Mouse (Mus musculus) cortical plate, adult 2 months (tissue): ENCODE measurements around the gene Qtrt1. TPM values are rescaled to one million over a fixed set of nuclear protein-coding genes. Genes with fewer than 3 reads are reported as not detected.

ENCODE experiments used
- H3K27ac ChIP-seq: fragments of 200-500 bp; 2 replicates; pipeline ENCODE4 v1.5.1; 2012; ENCODE audit warnings: low read length, control low read depth, inconsistent platforms; ENCODE audit not compliant: insufficient read depth
- H3K4me1 ChIP-seq: fragments of 200-500 bp; 2 replicates; pipeline ENCODE4 v1.6.1; 2011; ENCODE audit warnings: low read length; ENCODE audit not compliant: control insufficient read depth, insufficient read depth
- H3K4me3 ChIP-seq: fragments of 200-500 bp; 2 replicates; pipeline ENCODE4 v1.5.1; 2011; ENCODE audit warnings: mild to moderate bottlenecking, low read length, control low read depth; ENCODE audit not compliant: insufficient read depth
- CTCF ChIP-seq: fragments of 200-500 bp; IDR thresholded peaks from 2 replicates; pipeline ENCODE4 v1.5.1; 2011; ENCODE audit warnings: mild to moderate bottlenecking, control low read depth, low read length; ENCODE audit not compliant: insufficient read depth; ENCODE audit errors: extremely low read depth
- POLR2A ChIP-seq: fragments of 200-500 bp; IDR thresholded peaks from 2 replicates; pipeline ENCODE4 v1.6.1; 2011; ENCODE audit warnings: mild to moderate bottlenecking, low read length, control low read depth; ENCODE audit not compliant: insufficient read depth; ENCODE audit errors: extremely low read depth
- polyA plus RNA-seq: library from polyadenylated mRNA; depleted of rRNA; stranded (reverse); fragments of >200 nt; gene quantifications from 2 replicates; pipeline ENCODE4 v1.2.3, GENCODE M21; 2012; rRNA removed

Qtrt1 gene
- 42.5 and 43.8 TPM in 2 replicates for polyA plus RNA-seq

GRCm38 (mm10) chr9:21411669-21412550 is at the start of gene Qtrt1:
TSS of gene Qtrt1 (plus strand) at chr9:21411837.
- H3K4me1 ChIP-seq = no peaks in the 10 kb centered on the region
- peak within 1 kb of the TSS; percentile 49 for H3K4me3 ChIP-seq
- H3K27ac ChIP-seq = no peak within 1 kb of the TSS
- peak; percentile 83 for TF ChIP-seq POLR2A
- no peak for TF ChIP-seq CTCF

GRCm38 (mm10) chr9:21366541-21367220 is 45.0 kb upstream of the Qtrt1 start:
- TF ChIP-seq CTCF = peak; percentile 69
- TF ChIP-seq POLR2A = no peak
- Histone ChIP-seq H3K4me1 (no peaks in the 10 kb centered on the region; the same call in 1 of the 2 replicates), H3K27ac (no peak overlapping the region; the same call in 1 of the 2 replicates), H3K4me3 (peak overlapping the region; percentile 75; the same call in 1 of the 2 replicates)

GRCm38 (mm10) chr9:21367357-21368111 is 44.1 kb upstream of the Qtrt1 start, which contains the start of gene Ilf3:
TSS of gene Ilf3 (plus strand) at chr9:21367871.
- peak within 1 kb of the TSS; percentile 20 for H3K27ac ChIP-seq
- TF ChIP-seq POLR2A = peak; percentile 96
- no peak for TF ChIP-seq CTCF
- H3K4me3 ChIP-seq = peak within 1 kb of the TSS; percentile 75
- no peaks in the 10 kb centered on the region; the same call in 1 of the 2 replicates for H3K4me1 ChIP-seq

- Histone ChIP-seq H3K27ac (peak overlapping the region; percentile 20), H3K4me3 (peak overlapping the region; percentile 75), H3K4me1 (no peaks in the 10 kb centered on the region; the same call in 1 of the 2 replicates)
- peak; percentile 41; the same call in 1 of the 2 replicates for TF ChIP-seq POLR2A
- TF ChIP-seq CTCF = no peak
Measured at GRCm38 (mm10) chr9:21368131-21368584, 43.5 kb upstream of the Qtrt1 start.

- Histone ChIP-seq H3K4me3 (peak overlapping the region; percentile 75; the same call in 1 of the 2 replicates), H3K4me1 (no peaks in the 10 kb centered on the region; the same call in 1 of the 2 replicates), H3K27ac (no peak overlapping the region)
- TF ChIP-seq CTCF = no peak
- no peak for TF ChIP-seq POLR2A
Measured at GRCm38 (mm10) chr9:21369080-21369479, 42.6 kb upstream of the Qtrt1 start.

- TF ChIP-seq CTCF = no peak
- no peak for TF ChIP-seq POLR2A
- no peak overlapping the region for H3K27ac ChIP-seq
- H3K4me3 ChIP-seq = no peak overlapping the region
- H3K4me1 ChIP-seq = no peaks in the 10 kb centered on the region; the same call in 1 of the 2 replicates
Measured at GRCm38 (mm10) chr9:21370876-21371275, 40.8 kb upstream of the Qtrt1 start.

GRCm38 (mm10) chr9:21372508-21372907 is 39.1 kb upstream of the Qtrt1 start:
- no peak for TF ChIP-seq CTCF
- no peak for TF ChIP-seq POLR2A
- no peak overlapping the region for H3K4me3 ChIP-seq
- H3K27ac ChIP-seq = no peak overlapping the region
- H3K4me1 ChIP-seq = peaks cover 2% of the 10 kb centered on the region; the same call in 1 of the 2 replicates

- TF ChIP-seq CTCF (no peak), POLR2A (no peak)
Measured at GRCm38 (mm10) chr9:21379195-21379594, 32.4 kb upstream of the Qtrt1 start.

GRCm38 (mm10) chr9:21380868-21381267 is 30.8 kb upstream of the Qtrt1 start:
- Histone ChIP-seq H3K4me3 (no peak overlapping the region), H3K27ac (no peak overlapping the region), H3K4me1 (peaks cover 9% of the 10 kb centered on the region)
- no peak for TF ChIP-seq POLR2A
- 0 out of 2 replicates have a peak, but pooled peaks have one; percentile 11 for TF ChIP-seq CTCF

More at GRCm38 (mm10) chr9:21379195-21379594, 32.4 kb upstream of the Qtrt1 start:
- H3K27ac ChIP-seq = no peak overlapping the region
- no peak overlapping the region for H3K4me3 ChIP-seq
- H3K4me1 ChIP-seq = peaks cover 5% of the 10 kb centered on the region
